Mouse (Mus musculus) neural tube, embryonic 15.5 days (tissue): ENCODE data around the gene Col9a3. TPM values are rescaled to one million over a fixed set of nuclear protein-coding genes. Genes with fewer than 3 reads are reported as not detected.
A peak's percentile ranks its signal among the peaks of the same experiment; 100 is the strongest.

Experiments used
- ATAC-seq: fragments of 200-750 bp; cut with Nextera tagmentation; 2 replicates; pipeline ENCODE4 v1.8.0; 2017; ENCODE audit warnings: mild to moderate bottlenecking, moderate TSS enrichment, moderate library complexity; ENCODE audit not compliant: low FRiP score
- H3K27ac ChIP-seq: fragments of 300-500 bp; sonication (generic); replicated peaks from 2 replicates; pipeline ENCODE4 v1.5.1; 2015; ENCODE audit warnings: mild to moderate bottlenecking, inconsistent platforms
- H3K27me3 ChIP-seq: fragments of 300-500 bp; sonication (generic); replicated peaks from 2 replicates; pipeline ENCODE4 v1.6.1; 2015; ENCODE audit warnings: inconsistent platforms
- H3K36me3 ChIP-seq: fragments of 300-500 bp; sonication (generic); 2 replicates; pipeline ENCODE4 v1.6.1; 2015; ENCODE audit warnings: inconsistent platforms
- H3K4me1 ChIP-seq: fragments of 300-500 bp; sonication (generic); 2 replicates; pipeline ENCODE4 v1.6.1; 2015; ENCODE audit warnings: inconsistent platforms
- H3K4me2 ChIP-seq: fragments of 300-500 bp; sonication (generic); 2 replicates; pipeline ENCODE4 v1.6.1; 2015; ENCODE audit warnings: inconsistent platforms, mild to moderate bottlenecking, moderate library complexity
- H3K4me3 ChIP-seq: fragments of 300-500 bp; sonication (generic); replicated peaks from 2 replicates; pipeline ENCODE4 v1.5.1; 2015; ENCODE audit warnings: mild to moderate bottlenecking, inconsistent platforms
- H3K9ac ChIP-seq: fragments of 300-500 bp; sonication (generic); replicated peaks from 2 replicates; pipeline ENCODE4 v1.6.1; 2015; ENCODE audit warnings: mild to moderate bottlenecking, inconsistent platforms
- H3K9me3 ChIP-seq: fragments of 300-500 bp; sonication (generic); replicated peaks from 2 replicates; pipeline ENCODE4 v1.6.1; 2016; ENCODE audit warnings: inconsistent platforms
- WGBS: fragments of 180-500 bp; shearing (Covaris S2); methylation state at CpG from one replicate; pipeline ENCODE4 v1.1.7; 2015; ENCODE audit warnings: mixed read lengths; 5-methylcytosine and 5-hydroxymethylcytosine counted together
- polyA plus RNA-seq: library from polyadenylated mRNA; unstranded; fragments of >200 nt; fragmentation: Nextera tagmentation; extraction: Ambion mirVana; gene quantifications from 2 replicates; pipeline ENCODE4 v1.2.1, GENCODE M21; 2015

Gene Col9a3
- polyA plus RNA-seq, 1 experiment from 2014 or later: 90.3 TPM

- Histone ChIP-seq H3K36me3 (peaks cover 15% of the 10 kb centered on the region), H3K9ac (no peak within 1 kb of the TSS), H3K9me3 (no peaks in the 10 kb centered on the region), H3K27me3 (no peaks in the 10 kb centered on the region), H3K4me2 (no peak within 1 kb of the TSS; the same call in 1 of the 2 replicates), H3K4me1 (peaks cover 32% of the 10 kb centered on the region), H3K27ac (no peak within 1 kb of the TSS; the same call in 1 of the 2 replicates), H3K4me3 (no peak within 1 kb of the TSS)
- ATAC-seq: no peak
- 62% methylated on average over 3 of the region's 3 CpGs for WGBS
Measured at GRCm38 (mm10) chr2:180581002-180581401, 16.6 kb upstream of the Col9a3 start, which contains the start of gene Mrgbp. Gene Mrgbp (plus strand): TSS chr2:180581304.

DNA sequence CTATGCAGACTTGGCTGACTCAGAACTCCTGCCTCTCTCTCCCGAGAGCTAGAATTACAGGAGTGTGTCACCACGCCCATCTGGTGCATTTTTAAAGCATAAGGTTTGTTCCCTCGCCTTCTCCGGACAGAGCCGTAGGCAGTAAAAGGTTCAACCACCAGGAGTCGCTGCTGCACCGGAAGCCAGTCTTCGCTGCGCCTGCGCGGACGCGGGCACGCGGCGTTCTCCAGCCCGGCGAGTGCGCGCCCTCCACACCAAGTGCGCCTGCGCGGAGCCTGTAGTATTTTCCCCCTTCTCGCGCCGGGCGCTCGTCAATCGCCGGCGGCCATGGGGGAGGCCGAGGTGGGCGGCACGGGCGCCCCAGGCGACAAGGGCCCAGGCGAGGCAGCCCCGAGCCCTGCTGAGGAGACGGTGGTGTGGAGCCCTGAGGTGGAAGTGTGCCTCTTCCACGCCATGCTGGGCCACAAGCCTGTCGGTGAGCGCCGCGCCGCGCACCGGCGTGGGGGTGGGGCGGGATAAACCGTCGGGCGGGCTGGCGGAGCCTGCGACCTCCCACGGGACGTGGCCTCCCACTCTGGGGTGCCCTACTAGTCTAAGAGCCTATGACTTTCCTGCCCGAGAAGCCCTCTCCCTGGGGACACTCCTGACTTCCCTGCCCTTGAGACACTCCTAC lies 15.0 kb upstream of the Col9a3 start:
- Histone ChIP-seq H3K9ac (peak overlapping the region; percentile 99), H3K4me2 (peak overlapping the region; percentile 85), H3K9me3 (no peaks in the 10 kb centered on the region), H3K36me3 (peaks cover 21% of the 10 kb centered on the region), H3K27me3 (no peaks in the 10 kb centered on the region), H3K4me1 (peaks cover 32% of the 10 kb centered on the region), H3K4me3 (peak overlapping the region; percentile 97), H3K27ac (peak overlapping the region; percentile 78)
- WGBS: under 1% methylated on average over 57 of the region's 57 CpGs
- peak; percentile 82 for ATAC-seq

GRCm38 (mm10) chr2:180583154-180583507 lies 14.5 kb upstream of the Col9a3 start:
- H3K4me2 ChIP-seq: peak overlapping the region; percentile 85
- H3K27ac ChIP-seq: 0 out of 2 replicates have a peak overlapping the region, but pooled peaks have one; percentile 78
- H3K36me3 ChIP-seq: peaks cover 21% of the 10 kb centered on the region
- no peaks in the 10 kb centered on the region for H3K9me3 ChIP-seq
- WGBS: 30% methylated on average over 7 of the region's 7 CpGs
- H3K4me3 ChIP-seq: peak overlapping the region; percentile 97
- no peaks in the 10 kb centered on the region for H3K27me3 ChIP-seq
- peak; percentile 30; the same call in 1 of the 2 replicates for ATAC-seq
- H3K9ac ChIP-seq: peak overlapping the region; percentile 99
- H3K4me1 ChIP-seq: peaks cover 32% of the 10 kb centered on the region

DNA sequence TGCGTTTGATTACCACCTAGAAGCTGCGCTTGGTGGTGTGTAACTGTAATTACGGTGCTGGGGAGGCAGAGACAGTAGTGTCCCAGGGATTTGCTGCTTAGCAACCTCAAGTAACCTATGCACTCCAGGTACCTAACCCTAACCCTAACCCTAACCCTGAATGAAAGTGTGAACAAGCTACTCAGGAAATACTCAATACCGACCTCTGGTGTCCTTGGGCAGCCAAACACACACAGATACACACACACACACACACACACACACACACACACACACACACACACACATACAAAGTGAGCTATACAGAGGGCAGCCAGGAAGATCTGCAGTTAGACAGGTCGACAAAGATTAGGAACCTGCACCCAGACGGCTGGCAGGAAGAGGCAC lies 8.9 kb upstream of the Col9a3 start:
- Histone ChIP-seq H3K27ac (peak overlapping the region; percentile 95), H3K36me3 (peaks cover 50% of the 10 kb centered on the region), H3K9ac (peak overlapping the region; percentile 96), H3K4me1 (peaks cover 38% of the 10 kb centered on the region), H3K4me2 (peak overlapping the region; percentile 89), H3K27me3 (no peaks in the 10 kb centered on the region), H3K4me3 (peak overlapping the region; percentile 94), H3K9me3 (no peaks in the 10 kb centered on the region)
- ATAC-seq: peak; percentile 19
- WGBS: 50% methylated on average over 6 of the region's 6 CpGs

DNA sequence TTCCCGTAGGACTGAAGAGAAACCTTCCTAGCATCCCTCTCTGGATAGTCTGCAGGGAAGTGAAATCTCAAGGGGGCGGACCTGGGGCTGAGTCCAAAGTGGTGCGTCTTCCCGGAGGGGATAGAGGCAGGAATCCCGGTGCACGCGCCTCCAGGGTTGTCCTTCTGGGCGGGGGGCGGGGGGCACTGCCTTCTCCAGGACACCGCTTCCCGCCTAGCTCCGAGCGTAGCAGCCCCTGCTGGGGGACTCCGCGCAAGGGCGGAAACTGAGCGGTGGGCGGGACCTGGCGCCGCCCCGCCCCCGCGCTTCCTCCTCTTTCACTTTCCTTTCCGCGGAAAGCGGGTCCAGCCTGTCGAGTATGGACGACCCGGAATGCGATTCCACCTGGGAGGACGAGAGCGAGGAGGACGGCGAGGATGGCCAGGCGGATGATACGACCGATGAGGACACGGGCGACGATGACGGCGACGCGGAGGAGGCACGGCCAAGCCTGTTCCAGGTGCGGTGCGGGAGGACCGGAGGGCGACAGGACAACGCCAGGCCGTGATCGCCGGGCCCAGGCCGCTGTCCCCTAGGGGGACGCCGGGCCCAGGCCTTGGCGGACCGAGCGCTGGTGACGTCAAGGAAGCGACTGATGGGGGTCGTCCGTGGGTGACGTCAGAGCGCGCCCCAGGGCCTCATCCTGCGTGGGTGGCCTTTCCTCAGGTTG lies 8.3 kb upstream of the Col9a3 start, which contains the start of gene Ogfr:
Gene Ogfr, plus strand, starts transcription at position 123 of the 709 bp plus-strand sequence.
- Histone ChIP-seq H3K36me3 (peaks cover 55% of the 10 kb centered on the region), H3K9ac (peak within 1 kb of the TSS; percentile 96), H3K4me3 (peak within 1 kb of the TSS; percentile 94), H3K27me3 (no peaks in the 10 kb centered on the region), H3K27ac (peak within 1 kb of the TSS; percentile 95), H3K9me3 (no peaks in the 10 kb centered on the region), H3K4me1 (peaks cover 33% of the 10 kb centered on the region), H3K4me2 (peak within 1 kb of the TSS; percentile 89)
- peak; percentile 91 for ATAC-seq
- WGBS: under 1% methylated on average over 62 of the region's 67 CpGs

GRCm38 (mm10) chr2:180598157-180598705 lies 641 bp downstream of the Col9a3 start:
- Histone ChIP-seq H3K4me1 (peaks cover 39% of the 10 kb centered on the region), H3K9me3 (no peaks in the 10 kb centered on the region), H3K4me2 (peak overlapping the region; percentile 60), H3K4me3 (peak overlapping the region; percentile 44), H3K27ac (peak overlapping the region; percentile 58), H3K36me3 (peaks cover 19% of the 10 kb centered on the region), H3K27me3 (peaks cover 11% of the 10 kb centered on the region; the same call in 1 of the 2 replicates), H3K9ac (peak overlapping the region; percentile 34; the same call in 1 of the 2 replicates)
- ATAC-seq: peak; percentile 51
- 3% methylated on average over 38 of the region's 41 CpGs for WGBS

DNA sequence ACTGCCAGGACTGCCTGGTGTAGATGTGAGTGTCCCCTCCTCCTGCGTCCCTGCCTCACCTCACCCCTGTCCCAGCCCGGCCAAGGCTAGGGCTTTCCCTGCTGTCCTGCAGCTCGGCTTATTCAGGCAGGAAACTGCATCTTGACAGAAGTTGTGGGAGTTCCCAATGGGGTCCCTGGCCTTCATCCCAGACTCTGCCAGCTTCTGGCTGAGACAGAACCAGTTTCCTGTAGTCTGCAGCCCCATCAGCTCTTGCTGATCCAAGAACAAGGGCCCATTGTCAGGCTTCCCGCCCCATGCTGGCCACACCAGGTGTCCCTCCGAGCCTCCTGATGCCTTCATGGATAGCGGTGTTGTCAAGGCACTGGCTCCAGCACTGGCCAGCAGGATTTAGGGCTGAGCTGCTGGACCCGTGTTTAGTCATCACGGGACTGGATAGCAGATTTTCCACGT lies 3.0 kb downstream of the Col9a3 start:
- no peaks in the 10 kb centered on the region for H3K36me3 ChIP-seq
- no peak overlapping the region for H3K4me3 ChIP-seq
- peak; percentile 53 for ATAC-seq
- peaks cover 41% of the 10 kb centered on the region for H3K4me1 ChIP-seq
- peaks cover 11% of the 10 kb centered on the region; the same call in 1 of the 2 replicates for H3K27me3 ChIP-seq
- 17% methylated on average over 9 of the region's 9 CpGs for WGBS
- no peak overlapping the region for H3K9ac ChIP-seq
- H3K9me3 ChIP-seq: no peaks in the 10 kb centered on the region
- H3K27ac ChIP-seq: peak overlapping the region; percentile 64
- peak overlapping the region; percentile 15; the same call in 1 of the 2 replicates for H3K4me2 ChIP-seq

DNA sequence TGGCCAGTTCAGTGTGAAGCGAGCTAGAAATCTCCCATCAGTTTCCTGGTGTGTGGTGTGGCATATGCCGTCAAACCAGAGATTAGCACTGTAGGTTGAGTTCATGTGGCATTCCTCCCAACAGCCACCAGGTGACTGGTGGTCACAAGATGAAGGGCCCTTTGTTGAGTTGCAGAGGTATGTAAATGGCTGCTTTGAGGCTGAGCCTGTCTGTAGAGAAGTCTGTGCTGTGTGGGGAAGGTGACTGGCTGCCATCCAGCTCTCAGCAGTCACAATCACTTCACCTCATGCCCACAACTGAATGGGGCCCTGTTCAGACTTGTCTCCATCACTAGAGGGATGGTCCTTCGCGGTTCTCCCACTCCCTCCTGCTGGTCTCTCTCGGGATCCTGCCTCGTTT lies 7.2 kb downstream of the Col9a3 start:
- Histone ChIP-seq H3K9ac (no peak overlapping the region), H3K9me3 (no peaks in the 10 kb centered on the region), H3K4me2 (no peak overlapping the region), H3K4me3 (no peak overlapping the region), H3K4me1 (peaks cover 18% of the 10 kb centered on the region), H3K36me3 (0 out of 2 replicates have a peak, but pooled peaks cover 3% of the 10 kb centered on the region), H3K27ac (no peak overlapping the region), H3K27me3 (no peaks in the 10 kb centered on the region)
- ATAC-seq: no peak
- 49% methylated on average over 6 of the region's 6 CpGs for WGBS

- 0 out of 2 replicates have a peak, but pooled peaks cover 3% of the 10 kb centered on the region for H3K36me3 ChIP-seq
- H3K9me3 ChIP-seq: no peaks in the 10 kb centered on the region
- H3K4me2 ChIP-seq: no peak overlapping the region
- no peaks in the 10 kb centered on the region for H3K27me3 ChIP-seq
- H3K4me1 ChIP-seq: no peaks in the 10 kb centered on the region
- H3K27ac ChIP-seq: no peak overlapping the region
- WGBS: 83% methylated on average over 4 of the region's 4 CpGs
- H3K9ac ChIP-seq: no peak overlapping the region
- no peak for ATAC-seq
- H3K4me3 ChIP-seq: no peak overlapping the region
Measured at GRCm38 (mm10) chr2:180610283-180610682, 12.7 kb downstream of the Col9a3 start.

- ATAC-seq: no peak
- Histone ChIP-seq H3K4me2 (no peak overlapping the region), H3K4me3 (no peak overlapping the region), H3K27me3 (no peaks in the 10 kb centered on the region), H3K4me1 (no peaks in the 10 kb centered on the region), H3K9me3 (no peaks in the 10 kb centered on the region), H3K36me3 (peaks cover 9% of the 10 kb centered on the region), H3K9ac (no peak overlapping the region), H3K27ac (no peak overlapping the region)
- WGBS: 74% methylated on average over 2 of the region's 2 CpGs
Measured at GRCm38 (mm10) chr2:180611882-180612281, 14.3 kb downstream of the Col9a3 start.
